Mouse (Mus musculus): ENCODE measurements around the gene Atr. TPM values are rescaled to one million over a fixed set of nuclear protein-coding genes. Genes with fewer than 3 reads are reported as not detected.

Atr gene
- 11.3 and 12.6 TPM in 2 replicates for polyA plus RNA-seq (2012; rRNA removed)

GRCm38 (mm10) chr9:95857414-95858026, at the start of gene Atr:
Atr (plus strand) TSS chr9:95857597.

GRCm38 (mm10) chr9:95844825-95845460, 12.5 kb upstream of the Atr start, which contains the start of gene Pls1:
Pls1 (minus strand) TSS chr9:95845311.

GRCm38 (mm10) chr9:95954585-95955461, 97.4 kb downstream of the Atr start, which contains the start of gene Xrn1:
Xrn1 (plus strand) TSS chr9:95954760.

Other genes starting within 250 kb of the Atr start
- 0.49 and 1.4 TPM in 2 replicates for gene Pcolce2, start 220.0 kb upstream of the Atr start, polyA plus RNA-seq (2012; rRNA removed)
- 6.8 and 7.3 TPM in 2 replicates for gene Trpc1, start 107.2 kb upstream of the Atr start, polyA plus RNA-seq (2012; rRNA removed)
- 1.1 and 1.3 TPM in 2 replicates for gene Pls1, start 12.3 kb upstream of the Atr start, polyA plus RNA-seq (2012; rRNA removed)
- gene Xrn1, start 97.2 kb downstream of the Atr start, polyA plus RNA-seq (2012; rRNA removed): 14.9 TPM in 2 replicates

Data from central nervous system, embryonic 14 days (tissue).